Mouse (Mus musculus) lung, postnatal 0 days (tissue): ENCODE results near the gene Epb41l2.

ENCODE experiments used
- CTCF ChIP-seq: IDR thresholded peaks from 2 replicates; pipeline ENCODE4 v1.5.1; 2016; ENCODE audit warnings: antibody characterized with exemption, mild to moderate bottlenecking
- EP300 ChIP-seq: IDR thresholded peaks from 2 replicates; pipeline ENCODE4 v1.6.1; 2016; ENCODE audit warnings: antibody characterized with exemption, mild to moderate bottlenecking, control low read depth

DNA sequence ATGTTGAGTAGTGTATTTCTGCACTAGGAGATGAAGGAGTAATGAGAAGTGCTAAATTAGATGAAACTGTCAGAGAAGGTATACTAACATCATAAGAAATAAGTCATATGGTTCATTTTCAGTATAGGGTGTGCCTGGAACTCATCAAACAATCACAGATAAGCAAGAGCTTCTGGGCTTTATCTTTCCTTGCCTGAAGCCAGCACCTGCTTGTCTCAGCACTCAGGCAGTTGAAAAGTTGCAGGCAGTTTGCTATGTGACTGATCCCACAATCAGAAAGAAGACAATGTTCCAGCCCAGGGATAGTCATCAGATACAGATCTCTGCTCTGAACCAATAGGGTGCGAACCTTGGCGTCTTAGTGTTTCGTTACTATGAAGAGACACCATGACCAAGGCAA is 181.5 kb downstream of the Epb41l2 start:
- TF ChIP-seq EP300 (no peak), CTCF (no peak)
